Mouse (Mus musculus): ENCODE measurements around the gene Tmem164. TPM values are rescaled to one million over a fixed set of nuclear protein-coding genes. Genes with fewer than 3 reads are reported as not detected.
A peak's percentile ranks its signal among the peaks of the same experiment; 100 is the strongest.

The Tmem164 gene
- total and polyA plus RNA-seq, 3 experiments: 41.1 to 110 (median 64.3) TPM

DNA sequence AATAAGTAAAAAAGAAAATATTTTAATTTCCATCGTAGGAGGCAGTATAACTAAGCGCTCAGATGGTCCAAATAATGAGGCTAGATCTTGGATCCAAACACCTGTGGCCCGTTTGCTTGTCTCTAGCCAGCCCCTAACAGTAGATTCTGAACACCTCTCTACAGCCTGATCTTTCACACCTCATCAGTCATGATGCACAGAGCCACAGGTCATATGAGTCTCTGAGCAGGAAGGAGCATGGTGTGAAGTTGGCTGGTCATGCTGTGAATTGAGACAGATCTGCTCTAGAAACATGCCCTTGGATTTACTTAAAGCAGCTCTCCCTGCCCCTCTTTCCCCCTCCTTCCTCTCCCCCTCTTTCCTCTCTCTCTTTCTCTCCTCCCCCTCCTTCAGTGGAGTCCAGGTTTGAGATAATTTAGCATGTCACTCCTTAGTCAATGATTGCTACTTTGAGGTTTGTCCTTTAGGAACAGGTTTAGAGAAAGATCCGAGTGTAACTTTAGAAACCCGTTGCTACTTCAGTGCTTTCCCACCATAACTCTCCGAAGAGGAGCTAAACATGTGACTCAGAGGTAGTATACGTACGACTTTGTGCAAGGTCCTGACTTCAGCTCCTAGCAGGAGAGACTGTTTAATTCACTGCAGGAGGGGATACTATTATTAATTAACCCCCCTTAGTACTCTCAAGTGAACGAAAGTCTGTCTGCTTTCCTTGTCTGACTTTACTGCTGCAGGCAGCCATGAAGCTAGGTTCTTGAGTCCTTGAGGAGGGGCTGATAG is 11.7 kb upstream of the Tmem164 start:
- H3K4me3 ChIP-seq (ENCODE audit: low read depth, low read length): no peak overlapping the region
- H3K27me3 ChIP-seq (ENCODE audit: insufficient read depth, low read length): no peaks in the 10 kb centered on the region
- no peak for ATAC-seq (ENCODE audit: extremely low read depth, insufficient number of reproducible peaks, low FRiP score, poor library complexity, severe bottlenecking)
- H3K36me3 ChIP-seq (replicated peaks): no peaks in the 10 kb centered on the region
- peaks cover 6% of the 10 kb centered on the region; the same call in 1 of the 2 replicates for H3K4me1 ChIP-seq (ENCODE audit: insufficient read depth, low read depth, low read length)
- TF ChIP-seq GATA2 (IDR thresholded peaks at IDR 0.05; ENCODE audit: borderline replicate concordance, low read depth, low read length) (no peak), TAL1 (conservative IDR thresholded peaks at IDR 0.05; ENCODE audit: low read depth, low read length) (no peak), POLR2AphosphoS5 (IDR thresholded peaks at IDR 0.05; ENCODE audit: insufficient replicate concordance, low read depth, low read length) (no peak)
- DNase-seq (ENCODE audit: low spot score): no peak
- no peaks in the 10 kb centered on the region for H3K9me3 ChIP-seq (replicated peaks)

DNA sequence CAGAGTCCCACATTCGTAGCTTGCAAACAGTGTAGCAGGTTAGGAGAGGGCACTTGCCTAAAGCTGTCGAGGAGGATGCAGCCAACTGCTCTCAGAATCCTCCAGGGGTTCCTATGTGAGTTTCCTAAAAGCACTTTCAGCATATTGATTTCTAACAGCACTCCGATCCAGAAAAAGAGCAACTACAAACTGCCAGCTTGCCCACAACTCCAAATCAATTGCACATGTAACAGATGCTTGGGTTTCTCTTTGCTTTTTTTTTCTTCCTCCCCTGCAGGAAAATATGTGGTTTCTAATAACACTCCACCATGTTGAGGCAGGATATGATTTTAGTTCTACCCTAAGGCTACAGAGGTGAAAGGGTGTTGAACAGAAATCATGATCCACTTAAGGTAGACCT is 11.1 kb upstream of the Tmem164 start:
- Histone ChIP-seq H3K4me1 (ENCODE audit: insufficient read depth, low read depth, low read length) (peaks cover under 1% of the 10 kb centered on the region; the same call in 1 of the 2 replicates), H3K27me3 (ENCODE audit: insufficient read depth, low read length) (no peaks in the 10 kb centered on the region), H3K9me3 (replicated peaks) (no peaks in the 10 kb centered on the region), H3K36me3 (replicated peaks) (no peaks in the 10 kb centered on the region), H3K4me3 (ENCODE audit: low read depth, low read length) (no peak overlapping the region)
- ATAC-seq (ENCODE audit: extremely low read depth, insufficient number of reproducible peaks, low FRiP score, poor library complexity, severe bottlenecking) (no peak), DNase-seq (ENCODE audit: low spot score) (no peak)
- TF ChIP-seq POLR2AphosphoS5 (IDR thresholded peaks at IDR 0.05; ENCODE audit: insufficient replicate concordance, low read depth, low read length): no peak
- TF ChIP-seq GATA2 (IDR thresholded peaks at IDR 0.05; ENCODE audit: borderline replicate concordance, low read depth, low read length): no peak
- no peak for TF ChIP-seq CTCF (IDR thresholded peaks at IDR 0.05; ENCODE audit: low read depth, low read length)
- TF ChIP-seq TAL1 (conservative IDR thresholded peaks at IDR 0.05; ENCODE audit: low read depth, low read length): no peak
- no peak for TF ChIP-seq GATA1 (IDR thresholded peaks at IDR 0.05; ENCODE audit: borderline replicate concordance, low read length)

DNA sequence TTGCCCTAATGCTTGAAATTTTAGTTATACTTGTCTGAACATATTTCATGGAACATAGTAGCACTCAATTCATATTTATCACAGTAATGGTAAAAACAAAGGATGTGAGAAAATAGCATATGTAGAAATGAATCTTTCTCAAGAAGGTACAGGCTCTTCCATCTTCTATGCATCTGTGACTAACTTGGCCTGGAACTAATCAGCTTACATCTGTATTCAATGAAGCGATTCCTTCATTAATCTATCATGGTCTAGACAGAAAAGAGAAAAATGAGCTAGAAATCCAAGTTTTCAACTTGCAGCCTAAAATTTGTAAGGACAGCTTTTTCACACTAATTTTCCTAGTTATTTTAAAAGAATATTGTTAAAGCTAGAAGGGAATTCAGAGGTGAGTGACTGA is 10.1 kb upstream of the Tmem164 start:
- Histone ChIP-seq H3K9me3 (replicated peaks) (no peaks in the 10 kb centered on the region), H3K4me3 (ENCODE audit: low read depth, low read length) (no peak overlapping the region), H3K27me3 (ENCODE audit: insufficient read depth, low read length) (no peaks in the 10 kb centered on the region), H3K36me3 (replicated peaks) (no peaks in the 10 kb centered on the region), H3K4me1 (ENCODE audit: insufficient read depth, low read depth, low read length) (no peaks in the 10 kb centered on the region; the same call in 1 of the 2 replicates)
- ATAC-seq (ENCODE audit: extremely low read depth, insufficient number of reproducible peaks, low FRiP score, poor library complexity, severe bottlenecking) (no peak), DNase-seq (ENCODE audit: low spot score) (no peak)
- TF ChIP-seq GATA2 (IDR thresholded peaks at IDR 0.05; ENCODE audit: borderline replicate concordance, low read depth, low read length) (no peak), GATA1 (IDR thresholded peaks at IDR 0.05; ENCODE audit: borderline replicate concordance, low read length) (no peak), POLR2AphosphoS5 (IDR thresholded peaks at IDR 0.05; ENCODE audit: insufficient replicate concordance, low read depth, low read length) (no peak), TAL1 (conservative IDR thresholded peaks at IDR 0.05; ENCODE audit: low read depth, low read length) (no peak), CTCF (IDR thresholded peaks at IDR 0.05; ENCODE audit: low read depth, low read length) (no peak)

DNA sequence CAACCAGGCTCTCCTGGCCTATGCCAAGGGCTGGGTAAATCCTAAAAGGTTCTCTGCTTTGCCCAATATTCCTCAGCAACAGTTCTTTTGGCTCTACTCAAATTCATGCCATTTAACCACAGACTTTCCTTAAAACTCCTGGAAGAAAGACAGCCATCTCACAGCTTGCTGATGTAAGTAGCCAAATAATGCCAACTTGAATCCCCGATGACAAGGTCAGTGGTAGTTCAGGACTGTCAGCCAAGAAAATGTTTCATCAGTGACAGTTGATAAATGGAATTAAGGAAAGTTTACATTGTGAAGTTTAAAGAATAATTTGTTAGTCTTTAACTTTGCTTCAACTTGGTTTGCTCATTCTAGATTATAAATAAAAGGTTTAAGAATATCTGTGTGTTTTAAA is 8.5 kb upstream of the Tmem164 start:
- ATAC-seq (ENCODE audit: extremely low read depth, insufficient number of reproducible peaks, low FRiP score, poor library complexity, severe bottlenecking): no peak
- Histone ChIP-seq H3K27me3 (ENCODE audit: insufficient read depth, low read length) (no peaks in the 10 kb centered on the region), H3K9me3 (replicated peaks) (no peaks in the 10 kb centered on the region), H3K36me3 (replicated peaks) (no peaks in the 10 kb centered on the region), H3K4me1 (ENCODE audit: insufficient read depth, low read depth, low read length) (peaks cover 14% of the 10 kb centered on the region), H3K4me3 (ENCODE audit: low read depth, low read length) (no peak overlapping the region)
- DNase-seq (ENCODE audit: low spot score): no peak
- TF ChIP-seq GATA2 (IDR thresholded peaks at IDR 0.05; ENCODE audit: borderline replicate concordance, low read depth, low read length): no peak
- TF ChIP-seq POLR2AphosphoS5 (IDR thresholded peaks at IDR 0.05; ENCODE audit: insufficient replicate concordance, low read depth, low read length): no peak
- no peak for TF ChIP-seq TAL1 (conservative IDR thresholded peaks at IDR 0.05; ENCODE audit: low read depth, low read length)
- no peak for TF ChIP-seq GATA1 (IDR thresholded peaks at IDR 0.05; ENCODE audit: borderline replicate concordance, low read length)
- TF ChIP-seq CTCF (IDR thresholded peaks at IDR 0.05; ENCODE audit: low read depth, low read length): no peak

DNA sequence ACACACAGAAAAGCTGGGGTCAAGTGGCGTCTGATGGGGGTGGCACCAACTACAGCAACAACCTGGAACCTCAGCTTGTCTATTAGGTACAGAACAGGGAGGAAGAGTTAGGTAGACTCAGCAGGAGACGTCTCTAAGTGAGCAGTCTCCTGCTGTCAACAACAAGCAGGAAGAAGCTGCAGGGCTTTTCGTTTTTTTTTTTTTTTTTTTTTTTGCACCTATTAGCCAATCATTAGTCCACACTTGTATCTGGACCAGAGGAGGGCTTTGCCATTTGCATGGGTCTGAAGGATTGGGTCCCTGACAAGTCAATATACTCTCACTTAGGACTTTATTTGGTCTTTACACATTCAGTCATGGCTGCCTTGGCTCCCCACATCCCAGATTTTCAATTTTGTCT is 4.0 kb upstream of the Tmem164 start:
- H3K4me1 ChIP-seq (ENCODE audit: insufficient read depth, low read depth, low read length): peaks cover 36% of the 10 kb centered on the region
- no peaks in the 10 kb centered on the region for H3K27me3 ChIP-seq (ENCODE audit: insufficient read depth, low read length)
- no peak for ATAC-seq (ENCODE audit: extremely low read depth, insufficient number of reproducible peaks, low FRiP score, poor library complexity, severe bottlenecking)
- no peak overlapping the region for H3K4me3 ChIP-seq (ENCODE audit: low read depth, low read length)
- H3K36me3 ChIP-seq (replicated peaks): peaks cover under 1% of the 10 kb centered on the region
- H3K9me3 ChIP-seq (replicated peaks): no peaks in the 10 kb centered on the region
- TF ChIP-seq TAL1 (conservative IDR thresholded peaks at IDR 0.05; ENCODE audit: low read depth, low read length): no peak
- TF ChIP-seq GATA1 (IDR thresholded peaks at IDR 0.05; ENCODE audit: borderline replicate concordance, low read length): no peak
- no peak for TF ChIP-seq POLR2AphosphoS5 (IDR thresholded peaks at IDR 0.05; ENCODE audit: insufficient replicate concordance, low read depth, low read length)
- no peak for TF ChIP-seq GATA2 (IDR thresholded peaks at IDR 0.05; ENCODE audit: borderline replicate concordance, low read depth, low read length)
- no peak for TF ChIP-seq CTCF (IDR thresholded peaks at IDR 0.05; ENCODE audit: low read depth, low read length)
- DNase-seq (ENCODE audit: low spot score): no peak

DNA sequence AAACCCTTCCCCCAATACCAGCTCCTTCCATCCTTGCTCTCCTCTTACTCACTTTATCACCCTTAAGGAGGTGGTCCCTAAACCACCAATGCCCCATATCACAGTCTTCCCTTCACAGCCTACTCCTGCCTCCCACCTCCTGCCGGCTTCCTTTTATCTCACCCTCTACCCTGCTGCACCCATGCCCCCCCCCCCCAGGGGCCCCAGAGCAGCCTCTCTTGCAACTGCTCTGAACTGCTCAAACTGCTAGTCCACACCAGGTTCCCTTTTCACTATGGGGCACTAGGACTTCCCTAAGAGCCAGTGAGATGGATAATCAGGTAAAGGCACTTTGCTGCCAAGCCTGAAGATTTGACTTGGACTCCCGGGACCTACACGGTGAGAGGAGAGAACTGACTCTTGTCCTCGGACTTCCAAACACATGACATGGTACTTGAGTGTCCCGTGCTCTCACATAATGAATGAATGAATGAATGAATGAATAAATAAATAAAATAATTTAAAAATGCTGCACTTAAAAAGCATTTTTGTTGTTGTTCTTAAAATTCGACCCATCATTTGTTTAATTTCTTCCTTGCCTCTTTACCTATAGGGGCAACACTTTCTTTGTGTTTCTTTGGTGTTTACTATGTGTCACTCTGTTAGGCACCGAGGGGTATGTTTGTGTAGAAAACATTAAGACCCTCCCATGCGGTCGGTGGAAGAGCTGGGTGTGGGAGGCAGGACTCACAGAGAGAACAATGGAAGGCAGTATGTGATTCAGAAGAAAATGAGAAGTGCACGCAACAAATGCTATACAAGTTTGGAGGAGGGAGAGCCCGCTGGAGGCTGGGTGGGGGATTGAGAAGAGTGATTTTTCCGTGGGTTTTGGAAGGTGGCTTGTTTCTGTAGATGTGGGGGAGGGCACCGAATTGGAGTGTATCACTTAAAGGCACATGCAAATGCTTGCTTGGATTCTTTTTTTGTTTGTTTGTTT is 2.4 kb upstream of the Tmem164 start:
- Histone ChIP-seq H3K4me3 (ENCODE audit: low read depth, low read length) (no peak overlapping the region; the same call in 1 of the 2 replicates), H3K27me3 (ENCODE audit: insufficient read depth, low read length) (no peaks in the 10 kb centered on the region), H3K36me3 (replicated peaks) (peaks cover 14% of the 10 kb centered on the region), H3K4me1 (ENCODE audit: insufficient read depth, low read depth, low read length) (peaks cover 41% of the 10 kb centered on the region), H3K9me3 (replicated peaks) (no peaks in the 10 kb centered on the region)
- DNase-seq (ENCODE audit: low spot score) (peak; percentile 25), ATAC-seq (ENCODE audit: extremely low read depth, insufficient number of reproducible peaks, low FRiP score, poor library complexity, severe bottlenecking) (peak; percentile 35)
- TF ChIP-seq POLR2AphosphoS5 (IDR thresholded peaks at IDR 0.05; ENCODE audit: insufficient replicate concordance, low read depth, low read length): no peak
- no peak for TF ChIP-seq GATA2 (IDR thresholded peaks at IDR 0.05; ENCODE audit: borderline replicate concordance, low read depth, low read length)
- TF ChIP-seq TAL1 (conservative IDR thresholded peaks at IDR 0.05; ENCODE audit: low read depth, low read length): no peak
- no peak for TF ChIP-seq GATA1 (IDR thresholded peaks at IDR 0.05; ENCODE audit: borderline replicate concordance, low read length)
- TF ChIP-seq CTCF (IDR thresholded peaks at IDR 0.05; ENCODE audit: low read depth, low read length): no peak

Data from G1E (cell line).